Mouse (Mus musculus) bone marrow, adult 2 months (tissue): ENCODE data around the gene Fam193b.

Source experiments
- CTCF ChIP-seq: fragments of 200-500 bp; IDR thresholded peaks from 2 replicates; pipeline ENCODE4 v1.5.1; 2011; ENCODE audit warnings: low read length, control low read depth; ENCODE audit not compliant: control insufficient read depth, insufficient read depth
- POLR2A ChIP-seq: fragments of 200-500 bp; IDR thresholded peaks from 2 replicates; pipeline ENCODE4 v1.6.1; 2011; ENCODE audit warnings: low read depth, mild to moderate bottlenecking, control low read depth, low read length, borderline replicate concordance; ENCODE audit not compliant: control insufficient read depth

DNA sequence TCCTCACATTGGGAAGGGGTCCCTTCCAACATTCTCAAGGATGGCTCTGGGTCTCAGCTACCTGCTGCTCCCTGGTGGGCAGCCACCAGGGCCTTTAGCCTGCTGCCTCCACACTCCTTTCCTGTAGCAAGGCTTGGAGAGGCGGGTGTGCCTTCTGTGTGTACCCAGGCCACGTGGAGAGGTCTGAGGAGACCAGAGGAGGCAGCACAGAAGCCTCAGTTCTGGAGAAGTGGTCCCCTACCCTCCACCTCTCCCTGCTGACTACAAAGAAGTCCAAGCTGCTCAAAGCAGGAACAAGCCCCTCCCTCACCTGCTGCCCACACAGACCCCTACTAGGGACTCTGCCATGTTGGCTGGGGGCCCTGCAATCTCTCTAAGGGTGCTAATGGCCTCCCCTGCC lies 76.7 kb downstream of the Fam193b start:
- TF ChIP-seq CTCF: no peak
- TF ChIP-seq POLR2A: no peak
